Mouse (Mus musculus) lung, embryonic 16.5 days (tissue): ENCODE data around the gene Os9. TPM values are rescaled to one million over a fixed set of nuclear protein-coding genes. Genes with fewer than 3 reads are reported as not detected.

ENCODE experiments used
- ATAC-seq: fragments of 200-750 bp; cut with Nextera tagmentation; 2 replicates; pipeline ENCODE4 v1.8.0; 2017; ENCODE audit warnings: low read depth, mild to moderate bottlenecking, moderate library complexity
- H3K27ac ChIP-seq: fragments of 300-500 bp; sonication (generic); 2 replicates; pipeline ENCODE4 v1.5.1; 2014; ENCODE audit warnings: mild to moderate bottlenecking, control low read depth, low read length
- H3K27me3 ChIP-seq: fragments of 300-500 bp; sonication (generic); 2 replicates; pipeline ENCODE4 v1.6.1; 2014; ENCODE audit warnings: low read depth, low read length, mixed read lengths; ENCODE audit not compliant: control insufficient read depth, insufficient read depth
- H3K36me3 ChIP-seq: fragments of 300-500 bp; sonication (generic); 2 replicates; pipeline ENCODE4 v1.6.1; 2014; ENCODE audit warnings: low read length; ENCODE audit not compliant: control insufficient read depth, insufficient read depth
- H3K4me1 ChIP-seq: fragments of 300-500 bp; sonication (generic); replicated peaks from 2 replicates; pipeline ENCODE4 v1.6.1; 2014; ENCODE audit warnings: low read length, mixed read lengths; ENCODE audit not compliant: control insufficient read depth, insufficient read depth
- H3K4me2 ChIP-seq: fragments of 300-500 bp; sonication (generic); 2 replicates; pipeline ENCODE4 v1.6.1; 2014; ENCODE audit warnings: low read depth, low read length, control low read depth
- H3K4me3 ChIP-seq: fragments of 300-500 bp; sonication (generic); 2 replicates; pipeline ENCODE4 v1.5.1; 2014; ENCODE audit warnings: mild to moderate bottlenecking, low read length, control low read depth
- H3K9ac ChIP-seq: fragments of 300-500 bp; sonication (generic); 2 replicates; pipeline ENCODE4 v1.6.1; 2014; ENCODE audit warnings: low read length, control low read depth
- H3K9me3 ChIP-seq: fragments of 300-500 bp; sonication (generic); 2 replicates; pipeline ENCODE4 v1.6.1; 2016; ENCODE audit warnings: low read length; ENCODE audit not compliant: control insufficient read depth
- WGBS: fragments of 180-500 bp; shearing (Covaris S2); extraction: QIAGEN DNeasy Blood & Tissue Kit; methylation state at CpG from one replicate; pipeline ENCODE4 v1.1.7; 2014; 5-methylcytosine and 5-hydroxymethylcytosine counted together
- polyA plus RNA-seq: library from polyadenylated mRNA; unstranded; fragments of >200 nt; fragmentation: Nextera tagmentation; extraction: Ambion mirVana; gene quantifications from 2 replicates; pipeline ENCODE4 v1.2.1, GENCODE M21; 2015

The Os9 gene
- polyA plus RNA-seq, 1 experiment from 2014 or later = 111 TPM

GRCm38 (mm10) chr10:127123436-127123805, 2.5 kb upstream of the Os9 start:
- H3K9me3 ChIP-seq = no peaks in the 10 kb centered on the region
- H3K36me3 ChIP-seq = peaks cover 5% of the 10 kb centered on the region
- H3K27me3 ChIP-seq = no peaks in the 10 kb centered on the region
- H3K27ac ChIP-seq = no peak overlapping the region
- peak overlapping the region; percentile 27; the same call in 1 of the 2 replicates for H3K9ac ChIP-seq
- 15% methylated on average over 4 of the region's 4 CpGs for WGBS
- no peak for ATAC-seq
- peak overlapping the region; percentile 50 for H3K4me2 ChIP-seq
- H3K4me1 ChIP-seq = peaks cover 13% of the 10 kb centered on the region
- H3K4me3 ChIP-seq = peak overlapping the region; percentile 28

- peak overlapping the region; percentile 28 for H3K4me3 ChIP-seq
- H3K4me2 ChIP-seq = peak overlapping the region; percentile 50
- peaks cover 13% of the 10 kb centered on the region for H3K4me1 ChIP-seq
- no peaks in the 10 kb centered on the region for H3K27me3 ChIP-seq
- H3K27ac ChIP-seq = no peak overlapping the region
- ATAC-seq = no peak; the same call in 1 of the 2 replicates
- 18% methylated on average over 13 of the region's 13 CpGs for WGBS
- no peaks in the 10 kb centered on the region for H3K9me3 ChIP-seq
- H3K36me3 ChIP-seq = peaks cover 6% of the 10 kb centered on the region
- H3K9ac ChIP-seq = peak overlapping the region; percentile 27; the same call in 1 of the 2 replicates
These were observed 2.0 kb upstream of the Os9 start for GRCm38 (mm10) chr10:127122784-127123435.

- whole genome bisulfite sequencing = 90% methylated on average over 3 of the region's 3 CpGs
- H3K4me2 ChIP-seq = no peak overlapping the region
- no peak overlapping the region for H3K4me3 ChIP-seq
- peaks cover 9% of the 10 kb centered on the region for H3K36me3 ChIP-seq
- H3K9ac ChIP-seq = no peak overlapping the region
- H3K9me3 ChIP-seq = no peaks in the 10 kb centered on the region
- H3K27me3 ChIP-seq = no peaks in the 10 kb centered on the region
- no peak overlapping the region for H3K27ac ChIP-seq
- ATAC-seq = no peak
- peaks cover 13% of the 10 kb centered on the region for H3K4me1 ChIP-seq
These were observed 1.1 kb upstream of the Os9 start for GRCm38 (mm10) chr10:127122018-127122417.

GRCm38 (mm10) chr10:127120301-127121065, 448 bp downstream of the Os9 start:
- peak overlapping the region; percentile 93 for H3K4me3 ChIP-seq
- peak overlapping the region; percentile 81 for H3K9ac ChIP-seq
- H3K27me3 ChIP-seq = no peaks in the 10 kb centered on the region
- 2% methylated on average over 34 of the region's 34 CpGs for WGBS
- peaks cover 13% of the 10 kb centered on the region for H3K4me1 ChIP-seq
- no peak overlapping the region for H3K27ac ChIP-seq
- no peaks in the 10 kb centered on the region for H3K9me3 ChIP-seq
- H3K4me2 ChIP-seq = peak overlapping the region; percentile 79
- peaks cover 15% of the 10 kb centered on the region for H3K36me3 ChIP-seq
- peak; percentile 21 for ATAC-seq

GRCm38 (mm10) chr10:127119229-127119628, 1.7 kb downstream of the Os9 start:
- no peak overlapping the region for H3K27ac ChIP-seq
- peaks cover 15% of the 10 kb centered on the region for H3K36me3 ChIP-seq
- H3K9me3 ChIP-seq = no peaks in the 10 kb centered on the region
- 93% methylated on average over 10 of the region's 10 CpGs for WGBS
- no peak overlapping the region for H3K4me2 ChIP-seq
- ATAC-seq = no peak
- peaks cover 13% of the 10 kb centered on the region for H3K4me1 ChIP-seq
- H3K4me3 ChIP-seq = no peak overlapping the region
- H3K27me3 ChIP-seq = no peaks in the 10 kb centered on the region
- H3K9ac ChIP-seq = no peak overlapping the region

GRCm38 (mm10) chr10:127118470-127118869, 2.5 kb downstream of the Os9 start:
- ATAC-seq = no peak
- Histone ChIP-seq H3K4me3 (no peak overlapping the region), H3K9me3 (no peaks in the 10 kb centered on the region), H3K36me3 (peaks cover 15% of the 10 kb centered on the region), H3K4me2 (no peak overlapping the region), H3K27ac (no peak overlapping the region), H3K9ac (no peak overlapping the region), H3K27me3 (no peaks in the 10 kb centered on the region), H3K4me1 (peaks cover 13% of the 10 kb centered on the region)
- 89% methylated on average over 11 of the region's 11 CpGs for WGBS

- Histone ChIP-seq H3K27me3 (no peaks in the 10 kb centered on the region), H3K4me2 (no peak overlapping the region), H3K9ac (no peak overlapping the region), H3K4me1 (peaks cover 3% of the 10 kb centered on the region; the same call in 1 of the 2 replicates), H3K4me3 (no peak overlapping the region), H3K27ac (no peak overlapping the region), H3K9me3 (no peaks in the 10 kb centered on the region), H3K36me3 (peaks cover 18% of the 10 kb centered on the region)
- no peak for ATAC-seq
- WGBS = 83% methylated on average over 2 of the region's 2 CpGs
These were observed 5.9 kb downstream of the Os9 start for GRCm38 (mm10) chr10:127115068-127115467.

GRCm38 (mm10) chr10:127114408-127114807, 6.5 kb downstream of the Os9 start:
- WGBS = 88% methylated on average over 11 of the region's 11 CpGs

GRCm38 (mm10) chr10:127111001-127111887, 9.7 kb downstream of the Os9 start:
- WGBS = 85% methylated on average over 15 of the region's 15 CpGs

More at GRCm38 (mm10) chr10:127114408-127114807, 6.5 kb downstream of the Os9 start:
- no peak overlapping the region for H3K4me3 ChIP-seq
- ATAC-seq = no peak
- no peaks in the 10 kb centered on the region for H3K27me3 ChIP-seq
- no peak overlapping the region for H3K4me2 ChIP-seq
- H3K27ac ChIP-seq = no peak overlapping the region
- no peaks in the 10 kb centered on the region for H3K4me1 ChIP-seq
- peaks cover 18% of the 10 kb centered on the region for H3K36me3 ChIP-seq
- H3K9me3 ChIP-seq = no peaks in the 10 kb centered on the region
- H3K9ac ChIP-seq = no peak overlapping the region

More at GRCm38 (mm10) chr10:127111001-127111887, 9.7 kb downstream of the Os9 start:
- Histone ChIP-seq H3K4me2 (no peak overlapping the region), H3K27me3 (no peaks in the 10 kb centered on the region), H3K36me3 (peaks cover 7% of the 10 kb centered on the region; the same call in 1 of the 2 replicates), H3K4me1 (no peaks in the 10 kb centered on the region), H3K4me3 (no peak overlapping the region), H3K9me3 (no peaks in the 10 kb centered on the region), H3K27ac (no peak overlapping the region), H3K9ac (no peak overlapping the region)
- ATAC-seq = no peak
